Mouse (Mus musculus): ENCODE data around the gene Ptprr. TPM values are rescaled to one million over a fixed set of nuclear protein-coding genes. Genes with fewer than 3 reads are reported as not detected.

Gene Ptprr
- total RNA-seq, 2 experiments from 2014 or later: 0.68 to 0.71 TPM

DNA sequence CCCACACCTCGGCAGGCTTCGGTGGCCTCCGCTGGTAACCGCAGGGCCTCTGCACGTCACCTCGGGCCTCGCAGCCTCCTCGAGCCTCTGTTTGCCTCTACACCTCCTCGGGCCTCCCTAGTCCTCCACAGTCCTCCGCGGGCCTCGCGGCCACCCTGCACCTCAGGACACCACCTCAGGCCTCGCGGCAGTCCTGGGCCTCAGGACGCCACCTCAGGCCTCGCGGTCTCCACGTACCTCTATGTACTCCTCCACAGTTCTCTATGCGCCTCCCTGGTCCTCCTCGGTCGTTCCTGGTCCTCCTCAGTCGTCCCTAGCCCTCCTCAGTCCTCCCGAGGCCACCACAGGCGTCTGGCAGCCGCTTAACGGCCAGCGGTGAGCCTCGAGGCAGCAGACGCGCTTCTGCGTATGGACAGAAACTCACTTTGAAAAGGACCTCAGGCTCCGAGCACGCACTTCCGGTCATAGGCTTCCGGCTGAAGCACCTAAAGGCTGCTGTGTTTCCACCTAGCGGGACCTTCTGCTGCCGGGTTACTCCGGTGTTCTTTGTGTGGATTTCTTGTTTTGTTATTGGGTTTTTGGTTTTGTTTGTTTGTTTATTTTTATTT, 96.0 kb downstream of the Ptprr start, which contains the start of gene 4933416C03Rik:
TSS of gene 4933416C03Rik (minus strand) at position 51 of the 608 bp plus-strand sequence.
- intact Hi-C loops (cut with DNase I; ENCODE audit: low total_unique reads): no loop called here
- no peak for DNase-seq

DNA sequence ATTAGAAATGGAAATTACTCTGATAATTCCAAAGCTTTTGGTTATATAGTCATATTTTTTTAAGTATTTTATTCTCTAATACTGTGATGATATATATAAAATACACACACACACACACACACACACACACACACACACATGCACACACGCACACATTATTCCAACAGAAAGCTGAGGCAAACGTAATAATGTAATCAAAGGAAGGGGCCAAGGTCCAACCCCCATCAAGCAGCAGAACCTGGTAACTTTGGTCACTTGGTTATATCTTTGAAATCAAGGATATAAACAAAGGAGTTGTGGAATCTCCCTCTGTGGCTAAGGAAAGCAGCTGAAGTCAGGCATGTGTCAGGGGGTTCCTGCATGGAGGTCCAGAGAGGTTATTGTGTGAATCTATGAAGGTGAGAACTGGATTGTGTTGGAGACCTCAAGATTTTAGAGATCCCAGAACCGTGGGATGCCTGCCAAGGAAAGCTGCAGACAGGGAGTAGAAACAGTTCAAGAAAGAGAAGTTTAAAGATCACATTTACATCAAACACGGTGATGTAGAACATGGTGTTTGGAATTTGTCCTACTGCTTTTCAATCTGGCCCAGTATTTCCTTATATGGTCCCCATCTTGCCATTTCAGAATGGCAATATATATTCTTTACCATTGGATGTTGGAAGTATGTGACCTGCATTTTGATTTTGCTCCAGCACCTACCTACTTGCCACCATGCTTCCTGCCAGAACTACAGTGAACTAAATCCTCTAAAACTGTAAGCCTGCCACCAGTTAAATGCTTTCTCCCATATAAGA, 98.1 kb downstream of the Ptprr start:
- no peak for DNase-seq
- intact Hi-C loops (cut with DNase I; ENCODE audit: low total_unique reads): no loop called here

DNA sequence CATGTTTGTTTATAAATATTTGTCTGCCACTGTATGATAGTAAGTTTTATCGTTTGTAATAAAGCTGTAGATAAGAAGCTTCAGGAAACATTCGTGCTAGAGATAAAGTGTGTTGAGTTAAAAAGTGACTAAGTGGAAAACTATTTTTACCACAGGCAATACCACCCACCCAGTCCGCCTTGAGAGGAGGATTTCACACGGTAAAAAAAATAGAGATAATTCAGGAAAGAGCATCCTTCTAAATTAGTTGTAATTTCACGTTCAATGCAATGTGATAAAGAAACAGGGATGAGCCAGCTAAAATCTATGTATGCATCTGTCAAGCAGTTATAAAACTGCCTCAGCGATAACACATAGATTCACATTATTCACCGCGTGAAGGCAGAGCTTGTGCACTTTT, 99.0 kb downstream of the Ptprr start:
- DNase-seq: no peak
- intact Hi-C loops (cut with DNase I; ENCODE audit: low total_unique reads): no loop called here

GRCm38 (mm10) chr10:116121463-116121862, 103.5 kb downstream of the Ptprr start:
- DNase-seq: no peak
- intact Hi-C loops (cut with DNase I; ENCODE audit: low total_unique reads): no loop called here

DNA sequence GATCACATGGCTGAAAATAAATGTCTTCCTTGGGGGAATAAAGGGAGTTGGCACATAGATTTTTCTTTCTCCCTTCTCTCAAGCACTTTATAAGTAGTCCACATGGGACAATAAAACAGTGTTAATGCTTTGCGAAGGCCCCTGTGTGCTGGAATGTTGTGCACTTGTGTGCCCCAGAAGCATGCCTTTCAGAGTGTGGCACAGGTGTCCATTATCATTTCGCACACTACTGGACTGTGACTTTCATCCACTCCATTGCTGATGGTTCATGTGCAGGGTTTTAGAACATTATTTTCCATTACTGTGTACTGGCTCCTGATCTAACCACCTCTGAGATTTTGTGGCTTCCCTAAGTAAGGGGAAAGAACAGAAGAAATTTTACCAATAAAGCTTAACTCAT, 105.8 kb downstream of the Ptprr start:
- intact Hi-C loops (cut with DNase I; ENCODE audit: low total_unique reads): no loop called here

GRCm38 (mm10) chr10:116125364-116125763, 107.4 kb downstream of the Ptprr start:
- intact Hi-C loops (cut with DNase I; ENCODE audit: low total_unique reads): no loop called here
- DNase-seq: no peak

More for the DNA sequence above, 105.8 kb downstream of the Ptprr start:
- DNase-seq: no peak

- intact Hi-C loops (cut with DNase I; ENCODE audit: low total_unique reads): no loop called here
- no peak for DNase-seq
Measured at GRCm38 (mm10) chr10:116130401-116130800, 112.4 kb downstream of the Ptprr start.

GRCm38 (mm10) chr10:116131223-116131622, 113.2 kb downstream of the Ptprr start:
- intact Hi-C loops (cut with DNase I; ENCODE audit: low total_unique reads): no loop called here
- no peak for DNase-seq

GRCm38 (mm10) chr10:116132233-116132632, 114.2 kb downstream of the Ptprr start:
- DNase-seq: no peak
- intact Hi-C loops (cut with DNase I; ENCODE audit: low total_unique reads): no loop called here

DNA sequence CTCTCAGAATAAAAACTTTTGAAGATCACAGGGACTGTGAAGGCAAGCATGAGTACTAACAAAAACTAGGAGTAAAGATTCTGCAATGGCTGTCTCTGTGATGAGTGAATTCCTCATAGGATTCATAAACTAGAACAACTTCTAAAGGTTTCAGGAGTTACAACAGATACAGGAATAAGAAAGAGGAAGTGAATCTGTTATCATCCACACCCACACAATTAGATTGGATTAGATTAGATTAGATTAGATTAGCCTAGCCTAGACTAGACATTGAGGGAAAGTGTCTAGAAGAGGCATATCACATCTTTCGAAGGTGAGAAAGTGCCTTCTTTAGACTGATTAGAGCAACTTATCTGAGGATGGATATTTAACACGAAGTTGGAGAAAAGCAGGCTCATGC, 117.2 kb downstream of the Ptprr start:
- intact Hi-C loops (cut with DNase I; ENCODE audit: low total_unique reads): no loop called here
- DNase-seq: no peak

DNA sequence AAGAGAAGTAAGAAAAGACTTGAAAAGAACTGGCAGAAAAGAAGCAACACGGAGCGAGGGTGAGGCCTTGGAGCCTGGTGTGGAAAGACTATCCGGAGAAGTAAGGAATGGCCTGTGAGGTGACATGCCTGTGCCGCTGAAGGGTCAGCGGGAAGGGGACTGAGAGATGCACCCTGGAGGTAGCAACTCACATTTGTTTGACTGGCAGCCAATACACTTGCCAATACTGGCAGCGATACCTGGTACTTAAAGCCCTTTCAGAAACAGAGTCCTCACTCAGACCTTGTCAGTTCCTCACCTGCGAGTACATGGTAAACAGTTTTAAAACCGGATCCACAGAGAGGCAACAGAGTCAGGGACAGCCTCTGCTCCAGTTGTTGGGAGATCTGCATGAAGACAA, 122.2 kb downstream of the Ptprr start:
- intact Hi-C loops (cut with DNase I; ENCODE audit: low total_unique reads): no loop called here
- DNase-seq: no peak

GRCm38 (mm10) chr10:116143684-116144083, 125.7 kb downstream of the Ptprr start:
- intact Hi-C loops (cut with DNase I; ENCODE audit: low total_unique reads): no loop called here
- DNase-seq: no peak

DNA sequence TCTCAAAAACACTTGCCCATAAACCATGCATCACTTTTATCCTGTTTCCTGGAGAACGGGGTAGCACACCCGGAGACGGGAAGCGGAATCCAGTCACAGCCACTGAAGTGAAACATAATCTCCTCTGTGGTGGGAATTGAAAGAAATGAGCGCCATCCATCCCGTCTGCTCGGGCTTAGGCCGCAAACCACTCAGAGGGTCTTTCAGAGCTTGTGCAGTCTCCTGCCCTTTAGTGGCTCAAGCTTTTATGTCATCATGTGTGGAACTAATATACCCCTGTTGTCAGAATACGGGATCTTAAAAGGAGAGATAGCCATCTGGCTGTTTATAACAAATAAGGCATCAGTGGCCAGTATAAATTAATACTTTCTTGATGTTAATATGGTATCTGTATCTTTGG, 128.1 kb downstream of the Ptprr start:
- DNase-seq: no peak
- intact Hi-C loops (cut with DNase I; ENCODE audit: low total_unique reads): no loop called here

DNA sequence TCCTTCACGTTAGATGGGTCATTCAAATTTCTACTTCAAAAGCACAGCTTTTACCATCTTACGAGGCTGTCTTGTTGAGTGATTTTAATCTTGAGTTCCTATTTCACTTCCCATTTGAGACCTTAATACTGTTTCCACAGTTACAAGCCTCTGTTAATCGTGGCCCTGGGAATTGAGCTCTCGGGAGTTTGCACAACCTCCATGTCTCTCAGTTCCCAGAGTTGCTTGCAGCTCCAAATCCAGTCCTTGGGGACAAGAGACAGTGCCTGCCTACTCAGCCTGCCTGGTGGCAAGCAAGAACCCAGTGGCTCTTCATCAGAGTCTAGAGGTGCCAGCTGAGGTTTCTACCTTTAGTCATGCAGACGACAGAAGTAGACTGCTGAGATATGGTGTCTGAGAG, 136.7 kb downstream of the Ptprr start:
- intact Hi-C loops (cut with DNase I; ENCODE audit: low total_unique reads): no loop called here
- DNase-seq: no peak

- DNase-seq: no peak
- intact Hi-C loops (cut with DNase I; ENCODE audit: low total_unique reads): no loop called here
Measured at GRCm38 (mm10) chr10:116156699-116157098, 138.7 kb downstream of the Ptprr start.

DNA sequence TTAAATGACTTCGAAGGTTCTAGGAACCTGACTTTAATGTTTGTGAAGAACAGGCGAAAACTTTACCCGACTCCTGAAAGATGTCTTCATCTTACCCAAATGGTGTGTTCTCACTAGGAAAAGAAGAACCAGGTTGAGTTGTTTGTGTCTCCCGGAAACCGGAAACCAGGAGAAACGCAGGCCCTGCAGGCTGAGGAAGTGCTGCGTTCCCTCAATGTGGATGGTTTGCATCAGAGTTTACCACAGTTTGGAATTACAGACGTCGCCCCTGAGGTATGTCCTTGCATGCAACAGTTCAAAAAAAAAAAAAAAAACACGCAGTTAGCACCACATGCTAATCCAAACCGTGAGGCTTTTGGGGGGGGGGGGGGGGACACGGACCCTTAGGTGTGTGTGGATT, 144.3 kb downstream of the Ptprr start:
- intact Hi-C loops (cut with DNase I; ENCODE audit: low total_unique reads): no loop called here

DNA sequence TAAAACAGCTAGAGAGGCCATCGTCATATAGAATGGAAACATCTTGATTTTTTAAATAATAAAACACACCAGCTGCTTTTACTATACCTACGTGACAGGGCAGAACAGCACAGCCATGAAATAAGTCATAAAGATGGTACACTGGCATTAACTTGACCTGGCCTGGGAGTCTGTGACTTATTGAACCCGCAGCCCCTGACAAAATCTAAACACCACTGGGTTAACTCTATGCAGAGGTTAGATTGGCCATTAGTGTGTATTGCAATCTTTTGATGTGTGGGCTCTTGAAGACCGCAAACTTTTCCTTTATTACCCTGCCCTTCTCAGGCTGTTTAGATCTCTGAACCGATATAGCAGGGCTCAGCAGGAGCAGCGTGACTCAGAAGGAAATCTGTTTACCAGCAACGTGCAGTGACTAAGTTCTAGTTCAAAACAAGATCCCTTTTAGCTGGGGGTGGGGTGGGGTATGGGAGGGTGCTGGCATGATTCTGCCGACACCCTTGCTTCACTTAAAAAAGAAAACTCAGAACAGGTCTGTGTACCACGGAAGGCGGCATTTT, 157.4 kb downstream of the Ptprr start:
- no peak for DNase-seq
- intact Hi-C loops (cut with DNase I; ENCODE audit: low total_unique reads): no loop called here

More for the DNA sequence above, 144.3 kb downstream of the Ptprr start:
- DNase-seq: no peak

GRCm38 (mm10) chr10:116177390-116178179, 159.6 kb downstream of the Ptprr start:
- DNase-seq: no peak

GRCm38 (mm10) chr10:116181235-116181634, 163.2 kb downstream of the Ptprr start:
- intact Hi-C loops (cut with DNase I; ENCODE audit: low total_unique reads): no loop called here
- no peak for DNase-seq

More at GRCm38 (mm10) chr10:116177390-116178179, 159.6 kb downstream of the Ptprr start:
- intact Hi-C loops (cut with DNase I; ENCODE audit: low total_unique reads): no loop called here

GRCm38 (mm10) chr10:116182221-116182620, 164.2 kb downstream of the Ptprr start:
- DNase-seq: no peak
- intact Hi-C loops (cut with DNase I; ENCODE audit: low total_unique reads): no loop called here
